Mouse (Mus musculus) ES-E14 (cell line): ENCODE results near the gene Map3k5.

Experiments
- CHD2 ChIP-seq: IDR thresholded peaks from 2 replicates; pipeline ENCODE4 v1.6.1; 2014; ENCODE audit warnings: mild to moderate bottlenecking, low read depth, low read length, inconsistent platforms
- HCFC1 ChIP-seq: IDR thresholded peaks from 2 replicates; pipeline ENCODE4 v1.6.1; 2012; ENCODE audit warnings: low read length, inconsistent platforms, borderline replicate concordance; ENCODE audit not compliant: insufficient read depth
- MAFK ChIP-seq: IDR thresholded peaks from 2 replicates; pipeline ENCODE4 v1.6.1; 2014; ENCODE audit warnings: mild to moderate bottlenecking, low read depth, low read length, inconsistent platforms; ENCODE audit not compliant: insufficient read depth
- ZC3H11A ChIP-seq: IDR thresholded peaks from 2 replicates; pipeline ENCODE4 v1.6.1; 2012; ENCODE audit warnings: low read depth, mild to moderate bottlenecking, inconsistent platforms, low read length, borderline replicate concordance
- ZNF384 ChIP-seq: IDR thresholded peaks from 2 replicates; pipeline ENCODE4 v1.6.1; 2012; ENCODE audit warnings: low read depth, low read length, inconsistent platforms

- no peak for TF ChIP-seq ZNF384
- no peak for TF ChIP-seq HCFC1
- no peak for TF ChIP-seq CHD2
- no peak for TF ChIP-seq ZC3H11A
- TF ChIP-seq MAFK, result no peak
These were observed 13.6 kb downstream of the Map3k5 start for GRCm38 (mm10) chr10:19947901-19948300.
